Mouse (Mus musculus) kidney, embryonic 16.5 days (tissue): ENCODE data around the gene Ptgr2. TPM values are rescaled to one million over a fixed set of nuclear protein-coding genes. Genes with fewer than 3 reads are reported as not detected.
"Not testable (repeated sequence)": the region's sequence is repeated elsewhere in the genome, so short reads cannot be mapped to it uniquely, and the experiment has no call there.

Experiments
- ATAC-seq: fragments of 200-750 bp; cut with Nextera tagmentation; 2 replicates; pipeline ENCODE4 v1.8.0; 2017; ENCODE audit warnings: moderate TSS enrichment; ENCODE audit not compliant: low FRiP score, low TSS enrichment
- H3K27ac ChIP-seq: fragments of 300-500 bp; sonication (generic); 2 replicates; pipeline ENCODE4 v1.5.1; 2014; ENCODE audit warnings: low read length
- H3K27me3 ChIP-seq: fragments of 300-500 bp; sonication (generic); 2 replicates; pipeline ENCODE4 v1.6.1; 2014; ENCODE audit warnings: low read length, control low read depth, mixed read lengths; ENCODE audit not compliant: insufficient read depth
- H3K36me3 ChIP-seq: fragments of 300-500 bp; sonication (generic); 2 replicates; pipeline ENCODE4 v1.6.1; 2014; ENCODE audit warnings: low read length, control low read depth, mixed read lengths; ENCODE audit not compliant: insufficient read depth
- H3K4me1 ChIP-seq: fragments of 300-500 bp; sonication (generic); 2 replicates; pipeline ENCODE4 v1.6.1; 2014; ENCODE audit warnings: low read length, control low read depth, mixed read lengths; ENCODE audit not compliant: insufficient read depth
- H3K4me2 ChIP-seq: fragments of 300-500 bp; sonication (generic); replicated peaks from 2 replicates; pipeline ENCODE4 v1.6.1; 2014; ENCODE audit warnings: low read depth, low read length
- H3K4me3 ChIP-seq: fragments of 300-500 bp; sonication (generic); 2 replicates; pipeline ENCODE4 v1.5.1; 2014; ENCODE audit warnings: mild to moderate bottlenecking, low read length
- H3K9ac ChIP-seq: fragments of 300-500 bp; sonication (generic); replicated peaks from 2 replicates; pipeline ENCODE4 v1.6.1; 2014; ENCODE audit warnings: low read length
- H3K9me3 ChIP-seq: fragments of 300-500 bp; sonication (generic); 2 replicates; pipeline ENCODE4 v1.6.1; 2016; ENCODE audit warnings: low read length, control low read depth
- WGBS: fragments of 180-500 bp; shearing (Covaris S2); extraction: QIAGEN DNeasy Blood & Tissue Kit; methylation state at CpG from one replicate; pipeline ENCODE4 v1.1.7; 2014; 5-methylcytosine and 5-hydroxymethylcytosine counted together
- polyA plus RNA-seq: library from polyadenylated mRNA; unstranded; fragments of >200 nt; fragmentation: Nextera tagmentation; extraction: Ambion mirVana; gene quantifications from 2 replicates; pipeline ENCODE4 v1.2.1, GENCODE M21; 2015

Gene Ptgr2
- polyA plus RNA-seq, 1 experiment from 2014 or later = 34.8 TPM

- 54% methylated on average over 2 of the region's 2 CpGs for WGBS
- no peak overlapping the region for H3K4me2 ChIP-seq
- H3K4me3 ChIP-seq = no peak overlapping the region
Observed at GRCm38 (mm10) chr12:84347192-84347591, 62.2 kb downstream of the Ptgr2 start.

GRCm38 (mm10) chr12:84358699-84359098 is 73.7 kb downstream of the Ptgr2 start:
- 81% methylated on average over 2 of the region's 2 CpGs for WGBS
- not testable (repeated sequence) for H3K4me3 ChIP-seq, H3K9me3 ChIP-seq, H3K4me2 ChIP-seq, H3K36me3 ChIP-seq, H3K27ac ChIP-seq, H3K27me3 ChIP-seq, H3K9ac ChIP-seq, ATAC-seq
- peaks cover 16% of the 10 kb centered on the region for H3K4me1 ChIP-seq

More at GRCm38 (mm10) chr12:84347192-84347591, 62.2 kb downstream of the Ptgr2 start:
- Histone ChIP-seq H3K27ac (no peak overlapping the region), H3K9me3 (no peaks in the 10 kb centered on the region), H3K9ac (no peak overlapping the region), H3K4me1 (peaks cover under 1% of the 10 kb centered on the region; the same call in 1 of the 2 replicates), H3K27me3 (no peaks in the 10 kb centered on the region), H3K36me3 (peaks cover 15% of the 10 kb centered on the region)
- peak; percentile 82; the same call in 1 of the 2 replicates for ATAC-seq

- H3K27ac ChIP-seq = peak within 1 kb of the TSS; percentile 3; the same call in 1 of the 2 replicates
- WGBS = under 1% methylated on average over 51 of the region's 51 CpGs
- H3K4me2 ChIP-seq = peak within 1 kb of the TSS; percentile 72
- H3K36me3 ChIP-seq = no peaks in the 10 kb centered on the region; the same call in 1 of the 2 replicates
- H3K27me3 ChIP-seq = no peaks in the 10 kb centered on the region
- H3K9me3 ChIP-seq = no peaks in the 10 kb centered on the region
- peak; percentile 99 for ATAC-seq
- peak within 1 kb of the TSS; percentile 82 for H3K4me3 ChIP-seq
- H3K9ac ChIP-seq = peak within 1 kb of the TSS; percentile 73
- H3K4me1 ChIP-seq = peaks cover 18% of the 10 kb centered on the region
Observed at GRCm38 (mm10) chr12:84361555-84362489, 76.8 kb downstream of the Ptgr2 start, which contains the start of the genes Coq6 and Fam161b. TSS of gene Coq6 (plus strand) at chr12:84361657. TSS of gene Fam161b (minus strand) at chr12:84361833.

GRCm38 (mm10) chr12:84362872-84363271 is 77.8 kb downstream of the Ptgr2 start:
- Histone ChIP-seq H3K4me2 (peak overlapping the region; percentile 72), H3K36me3 (peaks cover 8% of the 10 kb centered on the region; the same call in 1 of the 2 replicates), H3K4me3 (peak overlapping the region; percentile 82), H3K4me1 (peaks cover 18% of the 10 kb centered on the region), H3K27me3 (no peaks in the 10 kb centered on the region), H3K27ac (no peak overlapping the region), H3K9ac (no peak overlapping the region; the same call in 1 of the 2 replicates), H3K9me3 (no peaks in the 10 kb centered on the region)
- 40% methylated on average over 2 of the region's 2 CpGs for WGBS
- no peak for ATAC-seq

- H3K9ac ChIP-seq = no peak overlapping the region
- no peaks in the 10 kb centered on the region for H3K9me3 ChIP-seq
- H3K27ac ChIP-seq = no peak overlapping the region
- 82% methylated on average over 9 of the region's 9 CpGs for WGBS
- peaks cover 18% of the 10 kb centered on the region for H3K4me1 ChIP-seq
- peaks cover 20% of the 10 kb centered on the region; the same call in 1 of the 2 replicates for H3K36me3 ChIP-seq
- no peak overlapping the region for H3K4me2 ChIP-seq
- H3K4me3 ChIP-seq = no peak overlapping the region
- H3K27me3 ChIP-seq = no peaks in the 10 kb centered on the region
- ATAC-seq = no peak
Observed at GRCm38 (mm10) chr12:84364291-84364690, 79.3 kb downstream of the Ptgr2 start.

- no peak overlapping the region for H3K4me3 ChIP-seq
- no peaks in the 10 kb centered on the region for H3K27me3 ChIP-seq
- H3K27ac ChIP-seq = no peak overlapping the region
- peaks cover 25% of the 10 kb centered on the region; the same call in 1 of the 2 replicates for H3K36me3 ChIP-seq
- peaks cover 18% of the 10 kb centered on the region for H3K4me1 ChIP-seq
- ATAC-seq = no peak
- H3K9me3 ChIP-seq = no peaks in the 10 kb centered on the region
- no peak overlapping the region for H3K9ac ChIP-seq
- 92% methylated on average over 6 of the region's 6 CpGs for WGBS
- no peak overlapping the region for H3K4me2 ChIP-seq
Observed at GRCm38 (mm10) chr12:84365137-84365536, 80.1 kb downstream of the Ptgr2 start.

Other genes with a start within 250 kb of the Ptgr2 start
- 8.0 and 11.5 TPM in 2 replicates for gene Acot4, start 246.9 kb upstream of the Ptgr2 start, polyA plus RNA-seq
- not detected in 2 replicates for gene Gm49366, start 246.3 kb upstream of the Ptgr2 start, polyA plus RNA-seq
- gene Acot3, start 233.1 kb upstream of the Ptgr2 start, polyA plus RNA-seq = 2.6 and 3.4 TPM in 2 replicates
- not detected in 2 replicates for gene Acot5, start 215.9 kb upstream of the Ptgr2 start, polyA plus RNA-seq
- gene Acot6, start 184.6 kb upstream of the Ptgr2 start, polyA plus RNA-seq = 1.7 and 1.9 TPM in 2 replicates
- 4.2 and 4.8 TPM in 2 replicates for gene Dnal1, start 170.9 kb upstream of the Ptgr2 start, polyA plus RNA-seq
- 1.1 and 1.2 TPM in 2 replicates for gene Pnma1, start 136.7 kb upstream of the Ptgr2 start, polyA plus RNA-seq
- 8.6 and 9.3 TPM in 2 replicates for gene Elmsan1, start 66.4 kb upstream of the Ptgr2 start, polyA plus RNA-seq
- 85.5 and 93.7 TPM in 2 replicates for gene Zfp410, start 31.6 kb downstream of the Ptgr2 start, polyA plus RNA-seq
- 54.3 and 56.0 TPM in 2 replicates for gene Coq6, start 76.4 kb downstream of the Ptgr2 start, polyA plus RNA-seq
- gene Fam161b, start 76.6 kb downstream of the Ptgr2 start, polyA plus RNA-seq = 4.0 and 4.6 TPM in 2 replicates
- 57.7 and 68.8 TPM in 2 replicates for gene Entpd5, start 123.8 kb downstream of the Ptgr2 start, polyA plus RNA-seq
- gene Bbof1, start 123.8 kb downstream of the Ptgr2 start, polyA plus RNA-seq = 1.5 and 2.2 TPM in 2 replicates
- gene Rnf113a2, start 132.0 kb downstream of the Ptgr2 start, polyA plus RNA-seq = 22.3 and 23.0 TPM in 2 replicates
- 89.2 and 93.4 TPM in 2 replicates for gene Aldh6a1, start 165.8 kb downstream of the Ptgr2 start, polyA plus RNA-seq
- 21.7 and 23.7 TPM in 2 replicates for gene Lin52, start 166.2 kb downstream of the Ptgr2 start, polyA plus RNA-seq